Mouse (Mus musculus): ENCODE measurements around the gene Acat2.
"Not testable (repeated sequence)": the region's sequence is repeated elsewhere in the genome, so short reads cannot be mapped to it uniquely, and the experiment has no call there.

Acat2 gene

GRCm38 (mm10) chr17:12909361-12910280 lies 50.9 kb downstream of the Acat2 start, which contains the start of gene Pnldc1:
Pnldc1 (minus strand) TSS chr17:12910230.
- intact Hi-C loops (cut with DNase I) = no loop called here

GRCm38 (mm10) chr17:12906436-12906835 lies 54.1 kb downstream of the Acat2 start:
- intact Hi-C loops (cut with DNase I) = no loop called here

- intact Hi-C loops (cut with DNase I) = no loop called here
Observed at GRCm38 (mm10) chr17:12905810-12906209, 54.7 kb downstream of the Acat2 start.

- intact Hi-C loops (cut with DNase I) = no loop called here
Observed at GRCm38 (mm10) chr17:12904349-12904748, 56.2 kb downstream of the Acat2 start.

- intact Hi-C loops (cut with DNase I) = no loop called here
Observed at GRCm38 (mm10) chr17:12903372-12904333, 56.9 kb downstream of the Acat2 start.

- intact Hi-C loops (cut with DNase I) = no loop called here
Observed at GRCm38 (mm10) chr17:12902291-12902690, 58.3 kb downstream of the Acat2 start.

GRCm38 (mm10) chr17:12898607-12899006 lies 61.9 kb downstream of the Acat2 start:
- intact Hi-C loops (cut with DNase I) = not testable (repeated sequence)

GRCm38 (mm10) chr17:12897674-12898073 lies 62.9 kb downstream of the Acat2 start:
- intact Hi-C loops (cut with DNase I) = no loop called here

All from adrenal gland (tissue).